Mouse (Mus musculus) liver, adult 2 months (tissue): Measurements from ENCODE around the gene Shq1. TPM values are rescaled to one million over a fixed set of nuclear protein-coding genes. Genes with fewer than 3 reads are reported as not detected.

ENCODE experiments used
- DNase-seq: peaks from one replicate; pipeline ENCODE4 v3.0.0-alpha.2; 2011; ENCODE audit warnings: low read depth, low spot score; ENCODE audit errors: extremely low read depth
- H3K27ac ChIP-seq: fragments of 200-500 bp; replicated peaks from 2 replicates; pipeline ENCODE4 v1.5.1; 2012; ENCODE audit warnings: low read depth, mild to moderate bottlenecking, control low read depth, inconsistent platforms, low read length; ENCODE audit not compliant: insufficient read depth
- H3K27me3 ChIP-seq: fragments of 200-500 bp; 2 replicates; pipeline ENCODE4 v1.6.1; 2012; ENCODE audit warnings: mild to moderate bottlenecking, moderate library complexity, low read length, inconsistent platforms; ENCODE audit not compliant: control insufficient read depth, insufficient read depth
- H3K36me3 ChIP-seq: fragments of 200-500 bp; 2 replicates; pipeline ENCODE4 v1.6.1; 2012; ENCODE audit warnings: low read length, inconsistent platforms; ENCODE audit not compliant: control insufficient read depth, insufficient read depth
- H3K4me1 ChIP-seq: fragments of 200-500 bp; 2 replicates; pipeline ENCODE4 v1.6.1; 2011; ENCODE audit warnings: low read length; ENCODE audit not compliant: control insufficient read depth, insufficient read depth
- H3K4me3 ChIP-seq: fragments of 200-500 bp; 2 replicates; pipeline ENCODE4 v1.5.1; 2011; ENCODE audit warnings: low read depth, mild to moderate bottlenecking, control low read depth, low read length, moderate library complexity; ENCODE audit not compliant: insufficient read depth
- H3K79me2 ChIP-seq: fragments of 200-500 bp; 2 replicates; pipeline ENCODE4 v1.6.1; 2012; ENCODE audit warnings: inconsistent platforms, mild to moderate bottlenecking, low read length, moderate library complexity; ENCODE audit not compliant: control insufficient read depth, insufficient read depth
- H3K9ac ChIP-seq: fragments of 200-500 bp; 2 replicates; pipeline ENCODE4 v1.6.1; 2012; ENCODE audit warnings: low read depth, mild to moderate bottlenecking, control low read depth, inconsistent platforms, low read length
- CTCF ChIP-seq: fragments of 200-500 bp; IDR thresholded peaks from 2 replicates; pipeline ENCODE4 v1.5.1; 2011; ENCODE audit warnings: low read depth, low read length, control low read depth
- POLR2A ChIP-seq: fragments of 200-500 bp; IDR thresholded peaks from 2 replicates; pipeline ENCODE4 v1.6.1; 2011; ENCODE audit warnings: low read length, control low read depth; ENCODE audit not compliant: insufficient read depth; ENCODE audit errors: extremely low read depth
- WGBS: fragments of 180-500 bp; shearing (Covaris S2); methylation state at CpG from one replicate; pipeline ENCODE4 v1.1.7; 2018; 5-methylcytosine and 5-hydroxymethylcytosine counted together
- polyA plus RNA-seq: library from polyadenylated mRNA; depleted of rRNA; stranded (reverse); fragments of >200 nt; gene quantifications from 2 replicates; pipeline ENCODE4 v1.2.3, GENCODE M21; 2012
- total RNA-seq: library from RNA; depleted of rRNA; stranded (reverse); fragments of >200 nt; gene quantifications from 2 replicates; pipeline ENCODE4 v1.2.3, GENCODE M21; 2014

The Shq1 gene
- total and polyA plus RNA-seq, 2 experiments = 3.2 to 4.3 TPM

DNA sequence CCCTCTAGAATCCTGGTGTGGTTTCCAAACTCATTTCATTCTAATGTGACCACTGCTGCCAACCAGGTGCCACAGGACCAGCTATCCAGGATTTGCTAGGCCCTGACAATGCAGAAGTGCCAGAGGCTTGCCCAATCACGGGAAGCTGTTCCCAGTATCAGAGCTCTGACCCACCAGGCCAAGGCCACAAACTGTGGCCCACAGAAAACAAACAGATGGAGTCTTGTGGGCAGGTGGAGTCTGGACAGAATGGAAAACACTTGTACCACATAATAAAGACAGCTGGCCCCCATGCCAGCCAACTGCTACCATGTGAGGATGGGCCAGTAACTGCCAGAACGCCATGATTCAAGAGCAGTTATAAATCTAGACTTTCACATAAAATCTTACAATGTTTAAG, 89.0 kb downstream of the Shq1 start:
- Histone ChIP-seq H3K9ac (no peak overlapping the region), H3K27me3 (no peaks in the 10 kb centered on the region), H3K27ac (no peak overlapping the region), H3K4me3 (no peak overlapping the region), H3K36me3 (no peaks in the 10 kb centered on the region), H3K79me2 (no peaks in the 10 kb centered on the region), H3K4me1 (peaks cover 5% of the 10 kb centered on the region)
- WGBS = 53% methylated on average over 2 of the region's 2 CpGs
- DNase-seq = peak; percentile 87
- TF ChIP-seq POLR2A (no peak), CTCF (no peak)

DNA sequence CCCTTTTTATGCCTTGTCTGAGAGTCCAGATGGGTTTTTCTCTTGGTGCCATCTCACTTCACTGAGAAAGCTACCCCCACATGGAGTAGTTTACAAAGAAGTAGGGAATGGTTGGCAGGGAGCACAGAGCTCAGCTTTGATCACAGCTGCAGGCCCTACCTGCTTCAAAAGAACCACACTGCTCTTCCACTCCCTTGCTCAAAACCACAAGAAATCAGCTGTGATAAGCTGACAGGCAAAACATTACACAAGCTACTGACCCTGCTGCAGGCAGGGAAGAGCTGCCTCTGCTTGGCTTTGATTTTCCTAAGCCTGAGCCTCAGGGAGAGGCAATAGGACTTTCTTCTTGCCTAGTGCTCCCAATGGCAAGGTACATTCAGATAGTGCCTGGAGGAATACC, 89.9 kb downstream of the Shq1 start:
- TF ChIP-seq CTCF (no peak), POLR2A (no peak)
- Histone ChIP-seq H3K27me3 (no peaks in the 10 kb centered on the region), H3K9ac (no peak overlapping the region), H3K4me1 (peaks cover 5% of the 10 kb centered on the region), H3K36me3 (no peaks in the 10 kb centered on the region), H3K27ac (no peak overlapping the region), H3K79me2 (no peaks in the 10 kb centered on the region), H3K4me3 (no peak overlapping the region)
- peak; percentile 28 for DNase-seq

DNA sequence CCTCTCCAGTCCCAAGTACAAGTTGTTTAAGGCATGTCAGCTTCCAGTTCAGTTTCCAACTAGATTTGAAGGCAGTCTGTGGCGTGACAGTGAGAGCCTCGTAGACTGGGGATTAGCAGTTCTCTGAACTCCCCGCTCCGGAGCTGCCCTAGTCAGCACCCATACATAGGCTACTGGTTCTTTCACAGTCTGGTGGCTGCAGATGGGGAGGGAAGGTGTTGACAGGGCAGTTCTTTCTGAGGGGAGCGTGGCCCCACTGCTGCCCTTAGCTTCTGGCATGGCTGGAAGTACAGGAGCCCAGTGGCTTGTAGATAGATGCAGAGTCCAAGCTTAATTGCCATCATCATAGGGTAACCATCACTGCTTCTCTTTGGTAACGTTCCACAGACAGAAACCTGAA, 93.4 kb downstream of the Shq1 start:
- WGBS = 98% methylated on average over 6 of the region's 6 CpGs
- H3K4me3 ChIP-seq = no peak overlapping the region
- no peak overlapping the region for H3K9ac ChIP-seq
- TF ChIP-seq CTCF (no peak), POLR2A (no peak)
- no peaks in the 10 kb centered on the region for H3K27me3 ChIP-seq
- H3K4me1 ChIP-seq = peaks cover 5% of the 10 kb centered on the region
- no peak for DNase-seq
- H3K36me3 ChIP-seq = peaks cover 3% of the 10 kb centered on the region; the same call in 1 of the 2 replicates
- no peaks in the 10 kb centered on the region for H3K79me2 ChIP-seq
- H3K27ac ChIP-seq = no peak overlapping the region

DNA sequence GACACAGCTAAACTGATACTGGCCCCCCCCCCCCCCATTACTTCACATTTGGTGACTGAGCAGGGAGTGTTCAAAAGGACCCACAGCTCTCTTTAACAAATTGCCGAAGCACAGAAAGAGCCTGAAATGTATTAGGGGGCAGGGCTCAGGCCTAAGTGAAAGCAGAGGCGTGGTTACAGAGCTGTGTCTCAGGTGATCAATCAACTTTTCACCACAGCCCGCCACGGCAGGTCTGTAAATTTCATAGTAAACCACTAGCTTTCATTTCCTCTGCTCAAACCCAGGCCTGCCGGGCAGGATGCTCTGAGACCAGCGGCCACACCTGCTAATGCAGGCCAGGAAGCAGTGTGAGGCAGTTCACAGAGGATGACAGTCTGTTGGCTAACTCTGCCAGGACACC, 94.8 kb downstream of the Shq1 start:
- Histone ChIP-seq H3K9ac (no peak overlapping the region), H3K27me3 (no peaks in the 10 kb centered on the region), H3K79me2 (no peaks in the 10 kb centered on the region), H3K4me1 (no peaks in the 10 kb centered on the region), H3K36me3 (peaks cover 3% of the 10 kb centered on the region; the same call in 1 of the 2 replicates), H3K27ac (no peak overlapping the region), H3K4me3 (no peak overlapping the region)
- 91% methylated on average over 6 of the region's 6 CpGs for WGBS
- no peak for DNase-seq
- TF ChIP-seq CTCF (no peak), POLR2A (no peak)

DNA sequence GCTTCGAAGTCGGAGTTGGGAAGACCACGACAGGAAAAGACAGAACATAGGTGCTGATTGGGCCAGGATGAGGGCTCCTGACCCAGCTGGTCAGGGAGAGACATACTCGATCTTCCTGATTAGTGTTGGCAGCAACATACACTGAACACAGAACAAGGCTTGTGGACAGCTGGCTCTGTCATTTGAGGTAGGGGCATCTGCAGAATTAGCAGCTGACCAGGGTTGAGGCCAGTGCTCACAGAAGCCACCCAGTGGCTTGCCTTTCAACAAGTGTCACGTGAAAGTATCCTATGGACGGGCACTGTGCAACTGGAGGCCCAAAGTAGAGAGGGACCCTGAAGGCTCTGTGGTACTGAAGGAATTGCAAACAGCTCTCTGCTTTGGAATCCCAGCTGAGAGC, 104.2 kb downstream of the Shq1 start:
- H3K4me3 ChIP-seq = no peak overlapping the region
- H3K79me2 ChIP-seq = no peaks in the 10 kb centered on the region
- H3K36me3 ChIP-seq = no peaks in the 10 kb centered on the region
- TF ChIP-seq POLR2A (no peak), CTCF (no peak)
- no peak overlapping the region for H3K27ac ChIP-seq
- DNase-seq = no peak
- H3K4me1 ChIP-seq = peaks cover 2% of the 10 kb centered on the region; the same call in 1 of the 2 replicates
- no peak overlapping the region for H3K9ac ChIP-seq
- 84% methylated on average over 6 of the region's 6 CpGs for WGBS
- H3K27me3 ChIP-seq = no peaks in the 10 kb centered on the region

DNA sequence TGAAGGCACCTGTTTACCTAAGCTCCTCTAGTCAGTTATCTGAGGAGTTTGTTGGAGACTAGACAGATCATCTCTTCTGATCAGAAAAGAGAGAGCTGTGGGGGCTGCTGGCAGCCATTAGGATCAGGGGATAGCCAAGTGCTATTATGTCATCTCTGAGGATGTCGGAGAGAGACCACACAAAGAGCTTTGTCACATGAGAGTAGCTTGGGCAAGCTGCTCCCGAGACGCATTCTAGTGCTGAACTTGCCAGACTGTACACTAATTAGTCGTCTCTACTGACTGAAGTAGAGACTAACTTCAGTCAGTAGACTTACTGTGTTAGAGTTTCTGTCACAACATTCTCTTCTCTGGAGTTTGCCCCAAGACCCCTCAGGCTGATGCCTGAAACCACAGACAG, 106.4 kb downstream of the Shq1 start:
- Histone ChIP-seq H3K36me3 (no peaks in the 10 kb centered on the region), H3K4me1 (peaks cover 2% of the 10 kb centered on the region; the same call in 1 of the 2 replicates), H3K79me2 (no peaks in the 10 kb centered on the region), H3K9ac (no peak overlapping the region), H3K4me3 (no peak overlapping the region), H3K27me3 (no peaks in the 10 kb centered on the region), H3K27ac (no peak overlapping the region)
- DNase-seq = no peak
- TF ChIP-seq POLR2A = no peak
- TF ChIP-seq CTCF = no peak
- WGBS = 84% methylated on average over 4 of the region's 4 CpGs
